Mouse (Mus musculus) frontal cortex, postnatal 14 days (tissue): ENCODE data around the gene Gm12184.
"Not testable (repeated sequence)": the region's sequence is repeated elsewhere in the genome, so short reads cannot be mapped to it uniquely, and the experiment has no call there.

ENCODE experiments used
- DNase-seq, 2 experiments: peaks; one replicate each; pipeline ENCODE4 v3.0.0; 2022; ENCODE audit warnings: low spot score in 2 of 2

Gm12184 gene

GRCm38 (mm10) chr11:48846881-48847280 is 20.4 kb upstream of the Gm12184 start:
- no peak for DNase-seq

- not testable (repeated sequence) for DNase-seq
These were observed 19.9 kb upstream of the Gm12184 start for GRCm38 (mm10) chr11:48846362-48846761.

- DNase-seq: no peak
These were observed 18.9 kb upstream of the Gm12184 start for GRCm38 (mm10) chr11:48845244-48845815.

GRCm38 (mm10) chr11:48844309-48844708 is 17.9 kb upstream of the Gm12184 start:
- no peak for DNase-seq

GRCm38 (mm10) chr11:48843202-48843601 is 16.7 kb upstream of the Gm12184 start:
- no peak for DNase-seq

- no peak for DNase-seq
These were observed 15.9 kb upstream of the Gm12184 start for GRCm38 (mm10) chr11:48842378-48842792.

- no peak for DNase-seq
These were observed 14.8 kb upstream of the Gm12184 start for GRCm38 (mm10) chr11:48841213-48841612.

- no peak for DNase-seq
These were observed 14.3 kb upstream of the Gm12184 start for GRCm38 (mm10) chr11:48840805-48841204.

- DNase-seq: no peak
These were observed 12.6 kb upstream of the Gm12184 start for GRCm38 (mm10) chr11:48838879-48839680.

GRCm38 (mm10) chr11:48838181-48838797 is 11.8 kb upstream of the Gm12184 start:
- DNase-seq: no peak

- peak in 1 of 2 experiments; percentile 36 for DNase-seq
These were observed 11.1 kb upstream of the Gm12184 start for GRCm38 (mm10) chr11:48837310-48838180.

- no peak for DNase-seq
These were observed 10.5 kb upstream of the Gm12184 start for GRCm38 (mm10) chr11:48836990-48837309.

- no peak for DNase-seq
These were observed 9.5 kb upstream of the Gm12184 start for GRCm38 (mm10) chr11:48835923-48836322.

- peak; percentile 85 to 92 for DNase-seq
These were observed 7.5 kb upstream of the Gm12184 start for GRCm38 (mm10) chr11:48833731-48834639.

- no peak for DNase-seq
These were observed 6.7 kb upstream of the Gm12184 start for GRCm38 (mm10) chr11:48833078-48833730.

- DNase-seq: no peak
These were observed 4.8 kb upstream of the Gm12184 start for GRCm38 (mm10) chr11:48831273-48831672.

GRCm38 (mm10) chr11:48830279-48830678 is 3.8 kb upstream of the Gm12184 start:
- DNase-seq: no peak

GRCm38 (mm10) chr11:48827926-48828325 is 1.5 kb upstream of the Gm12184 start:
- no peak for DNase-seq

- DNase-seq: no peak
These were observed 269 bp upstream of the Gm12184 start for GRCm38 (mm10) chr11:48826752-48827096.

GRCm38 (mm10) chr11:48824311-48824830 is 2.1 kb downstream of the Gm12184 start:
- DNase-seq: no peak
